Mouse (Mus musculus) hindbrain, embryonic 16.5 days (tissue): Measurements from ENCODE around the gene Nxph4. TPM values are rescaled to one million over a fixed set of nuclear protein-coding genes. Genes with fewer than 3 reads are reported as not detected.
A peak's percentile ranks its signal among the peaks of the same experiment; 100 is the strongest.

Experiments used
- ATAC-seq: fragments of 200-750 bp; cut with Nextera tagmentation; 2 replicates; pipeline ENCODE4 v1.8.0; 2017; ENCODE audit warnings: moderate TSS enrichment, moderate library complexity
- H3K27ac ChIP-seq: fragments of 300-500 bp; sonication (generic); 2 replicates; pipeline ENCODE4 v1.5.1; 2014; ENCODE audit warnings: low read depth, mild to moderate bottlenecking, control low read depth, low read length, moderate library complexity
- H3K27me3 ChIP-seq: fragments of 300-500 bp; sonication (generic); replicated peaks from 2 replicates; pipeline ENCODE4 v1.6.1; 2014; ENCODE audit warnings: low read length; ENCODE audit not compliant: control insufficient read depth, insufficient read depth
- H3K36me3 ChIP-seq: fragments of 300-500 bp; sonication (generic); 2 replicates; pipeline ENCODE4 v1.6.1; 2014; ENCODE audit warnings: mild to moderate bottlenecking, low read length, moderate library complexity, mixed read lengths; ENCODE audit not compliant: control insufficient read depth, insufficient read depth
- H3K4me1 ChIP-seq: fragments of 300-500 bp; sonication (generic); 2 replicates; pipeline ENCODE4 v1.6.1; 2014; ENCODE audit warnings: low read depth, low read length; ENCODE audit not compliant: control insufficient read depth, insufficient read depth
- H3K4me2 ChIP-seq: fragments of 300-500 bp; sonication (generic); 2 replicates; pipeline ENCODE4 v1.6.1; 2014; ENCODE audit warnings: mild to moderate bottlenecking, low read length, control low read depth, moderate library complexity
- H3K4me3 ChIP-seq: fragments of 300-500 bp; sonication (generic); 2 replicates; pipeline ENCODE4 v1.5.1; 2014; ENCODE audit warnings: mild to moderate bottlenecking, low read length, control low read depth, moderate library complexity
- H3K9ac ChIP-seq: fragments of 300-500 bp; sonication (generic); 2 replicates; pipeline ENCODE4 v1.6.1; 2014; ENCODE audit warnings: low read depth, mild to moderate bottlenecking, control low read depth, low read length, moderate library complexity
- H3K9me3 ChIP-seq: fragments of 300-500 bp; sonication (generic); 2 replicates; pipeline ENCODE4 v1.6.1; 2014; ENCODE audit warnings: mild to moderate bottlenecking, low read length, moderate library complexity; ENCODE audit not compliant: control insufficient read depth
- WGBS: fragments of 180-500 bp; shearing (Covaris S2); extraction: QIAGEN DNeasy Blood & Tissue Kit; methylation state at CpG from one replicate; pipeline ENCODE4 v1.1.7; 2014; 5-methylcytosine and 5-hydroxymethylcytosine counted together
- polyA plus RNA-seq: library from polyadenylated mRNA; unstranded; fragments of >200 nt; fragmentation: Nextera tagmentation; extraction: Ambion mirVana; gene quantifications from 2 replicates; pipeline ENCODE4 v1.2.1, GENCODE M21; 2015

The Nxph4 gene
- polyA plus RNA-seq, 1 experiment from 2014 or later: 129 TPM

DNA sequence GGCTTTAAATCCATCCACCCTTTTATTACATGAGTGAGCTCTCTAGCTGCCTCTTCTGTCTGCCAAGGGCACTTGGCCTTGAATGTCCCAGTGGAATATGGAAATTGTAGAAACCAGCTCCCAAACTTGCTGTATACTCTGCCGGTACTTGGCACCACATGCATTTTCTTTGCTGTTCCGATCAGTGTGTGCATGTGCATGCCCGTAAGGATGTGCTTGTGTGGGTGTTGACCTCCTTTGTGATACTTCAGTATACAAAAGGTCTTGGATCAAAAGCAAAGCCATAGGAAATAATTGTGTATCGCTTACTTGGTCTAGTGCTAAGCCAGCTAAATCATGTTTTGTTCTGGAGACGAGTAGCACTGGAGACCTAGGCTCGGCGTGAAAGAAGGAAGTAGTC lies 45.5 kb downstream of the Nxph4 start:
- ATAC-seq: no peak
- no peak overlapping the region for H3K9ac ChIP-seq
- no peak overlapping the region for H3K4me2 ChIP-seq
- 76% methylated on average over 7 of the region's 7 CpGs for WGBS
- no peak overlapping the region for H3K27ac ChIP-seq
- no peaks in the 10 kb centered on the region for H3K27me3 ChIP-seq
- H3K9me3 ChIP-seq: no peaks in the 10 kb centered on the region
- peaks cover 15% of the 10 kb centered on the region for H3K4me1 ChIP-seq
- H3K4me3 ChIP-seq: no peak overlapping the region
- H3K36me3 ChIP-seq: peaks cover 13% of the 10 kb centered on the region

DNA sequence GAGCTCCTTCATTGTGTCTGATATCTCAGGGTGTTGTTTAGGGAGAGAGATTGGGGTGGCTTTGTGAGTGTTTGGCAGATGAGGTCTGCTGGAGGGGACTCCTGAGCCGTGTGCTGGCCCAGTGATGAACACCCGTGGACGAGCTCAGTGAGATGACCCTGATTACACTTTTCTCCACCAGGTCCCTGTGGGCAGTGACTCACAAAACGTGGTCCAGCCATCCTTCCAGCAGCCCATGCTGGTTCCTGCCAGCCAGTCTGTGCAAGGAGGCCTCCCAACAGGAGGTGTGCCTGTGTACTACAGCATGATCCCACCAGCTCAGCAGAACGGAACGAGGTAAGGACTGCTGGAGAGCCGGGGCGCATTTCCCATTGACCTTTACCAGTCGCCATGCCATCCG lies 49.1 kb downstream of the Nxph4 start:
- H3K9me3 ChIP-seq: no peaks in the 10 kb centered on the region
- ATAC-seq: no peak
- no peak overlapping the region for H3K4me2 ChIP-seq
- no peak overlapping the region for H3K27ac ChIP-seq
- H3K27me3 ChIP-seq: no peaks in the 10 kb centered on the region
- H3K4me1 ChIP-seq: peaks cover 6% of the 10 kb centered on the region
- H3K4me3 ChIP-seq: no peak overlapping the region
- H3K36me3 ChIP-seq: peaks cover 11% of the 10 kb centered on the region
- H3K9ac ChIP-seq: no peak overlapping the region
- WGBS: 90% methylated on average over 10 of the region's 10 CpGs

DNA sequence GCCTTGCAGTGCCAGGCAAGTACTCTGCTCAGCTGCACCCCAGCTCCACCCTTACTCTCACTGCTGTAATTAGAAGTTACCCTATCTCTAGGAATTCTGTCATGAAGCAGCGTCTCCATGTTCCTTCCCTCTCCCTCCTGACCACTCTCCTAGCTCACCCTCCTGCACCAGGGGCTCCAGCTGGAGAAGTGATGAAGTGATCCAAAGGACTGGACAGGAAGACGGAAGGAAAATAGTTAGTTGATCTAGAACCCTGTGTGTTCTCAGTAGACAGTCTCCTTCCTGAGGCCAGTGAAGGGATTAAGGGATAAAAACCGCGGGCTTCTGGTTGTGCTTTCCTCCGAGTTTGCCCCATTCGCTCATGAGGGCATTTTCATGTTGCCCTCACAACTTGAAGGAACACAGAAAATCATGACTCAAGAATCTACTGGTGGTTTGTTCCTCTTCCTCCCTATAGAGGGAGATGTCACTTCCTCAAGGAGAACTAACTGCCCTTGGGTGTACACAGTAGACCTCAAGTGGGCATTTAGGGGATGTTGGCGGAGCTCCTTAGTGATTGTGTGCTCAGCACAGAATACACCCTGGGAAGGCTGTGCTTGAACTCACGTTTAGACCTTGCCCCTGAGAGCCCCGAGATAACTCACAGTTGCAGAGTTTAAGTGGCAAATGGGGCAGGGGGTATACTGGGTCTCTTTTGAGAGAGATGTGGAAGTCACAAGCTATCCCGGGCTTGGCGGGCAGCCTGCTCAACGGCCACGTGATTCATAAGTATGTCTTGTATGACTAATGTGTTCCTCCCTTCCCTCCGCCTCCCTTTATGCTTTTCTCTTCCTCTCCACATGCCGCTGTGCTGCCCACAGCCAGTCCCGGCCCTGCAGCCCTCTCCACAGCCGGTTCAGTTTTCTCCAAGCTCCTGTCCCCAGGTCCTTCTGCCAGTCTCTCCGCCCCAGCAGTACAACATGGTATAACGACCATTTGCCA lies 53.2 kb downstream of the Nxph4 start:
- Histone ChIP-seq H3K27me3 (no peaks in the 10 kb centered on the region), H3K4me1 (no peaks in the 10 kb centered on the region), H3K4me3 (no peak overlapping the region), H3K36me3 (peaks cover 15% of the 10 kb centered on the region), H3K9me3 (no peaks in the 10 kb centered on the region), H3K27ac (no peak overlapping the region), H3K4me2 (no peak overlapping the region), H3K9ac (no peak overlapping the region)
- peak; percentile 42; the same call in 1 of the 2 replicates for ATAC-seq
- WGBS: 84% methylated on average over 19 of the region's 19 CpGs

DNA sequence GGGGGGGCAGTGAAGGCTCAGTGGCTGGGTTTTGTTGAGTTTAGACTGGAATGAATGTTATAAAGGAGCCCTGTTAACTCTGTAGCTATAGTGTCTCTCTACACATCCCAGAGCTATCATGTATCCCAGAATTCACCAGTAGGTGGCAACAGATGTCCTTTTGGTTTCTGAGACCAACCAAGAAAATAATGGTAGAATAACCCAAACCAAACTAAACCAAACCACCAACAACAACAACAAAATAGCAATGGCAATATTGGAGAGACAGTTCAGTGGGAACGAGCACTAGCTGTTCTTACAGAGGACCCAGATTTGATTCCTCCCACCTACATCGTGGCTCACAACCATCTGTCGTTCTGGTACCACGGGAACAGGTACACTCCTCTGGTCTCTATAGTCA lies 55.2 kb downstream of the Nxph4 start:
- Histone ChIP-seq H3K4me1 (no peaks in the 10 kb centered on the region), H3K9ac (no peak overlapping the region), H3K9me3 (no peaks in the 10 kb centered on the region), H3K4me2 (no peak overlapping the region), H3K4me3 (no peak overlapping the region), H3K36me3 (peaks cover 11% of the 10 kb centered on the region), H3K27me3 (no peaks in the 10 kb centered on the region), H3K27ac (no peak overlapping the region)
- WGBS: 96% methylated on average over 4 of the region's 4 CpGs
- 0 out of 2 replicates have a peak, but pooled peaks have one; percentile 50 for ATAC-seq

DNA sequence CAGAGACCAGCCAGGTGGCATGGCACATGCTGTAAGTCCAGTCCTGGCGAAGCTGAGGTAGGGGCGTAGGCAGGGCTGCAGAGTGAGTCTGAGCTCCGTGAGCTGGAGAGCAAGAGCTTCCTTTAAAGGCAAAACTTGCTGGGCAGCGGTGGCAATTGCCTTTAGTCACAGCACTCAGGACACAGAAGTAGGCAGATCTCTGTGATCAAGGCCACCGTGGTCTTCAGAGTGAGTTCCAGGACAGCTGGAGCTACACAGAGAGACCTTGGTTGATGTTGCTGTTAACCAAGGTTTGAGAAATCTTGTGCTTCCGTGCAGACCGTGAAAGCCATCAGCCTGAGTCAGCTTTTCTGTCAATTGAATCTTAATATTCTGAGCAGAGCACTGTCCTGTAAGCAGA lies 57.1 kb downstream of the Nxph4 start:
- Histone ChIP-seq H3K27me3 (no peaks in the 10 kb centered on the region), H3K9ac (no peak overlapping the region), H3K36me3 (peaks cover 8% of the 10 kb centered on the region), H3K4me3 (no peak overlapping the region), H3K4me1 (no peaks in the 10 kb centered on the region), H3K4me2 (no peak overlapping the region), H3K9me3 (no peaks in the 10 kb centered on the region), H3K27ac (no peak overlapping the region)
- WGBS: 86% methylated on average over 7 of the region's 7 CpGs
- ATAC-seq: no peak

DNA sequence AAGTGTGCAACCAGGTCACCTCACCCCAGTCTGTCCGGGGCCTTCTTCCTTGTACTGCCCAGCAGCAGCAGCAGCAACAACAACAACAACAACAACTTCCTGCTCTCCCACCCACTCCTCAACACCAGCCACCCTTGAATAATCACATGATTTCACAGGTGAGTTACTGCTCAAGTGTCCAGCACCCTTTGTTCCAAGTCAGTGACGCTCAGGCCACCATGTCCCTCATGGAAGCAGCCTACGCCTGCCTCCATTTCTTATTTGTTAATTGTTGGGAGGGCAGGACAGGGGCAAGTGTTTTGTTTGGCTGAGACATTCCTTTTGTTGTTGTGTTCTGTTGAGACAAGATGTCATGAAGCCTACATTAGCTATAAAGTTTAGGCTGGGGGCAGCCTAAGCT lies 57.8 kb downstream of the Nxph4 start:
- 71% methylated on average over 3 of the region's 3 CpGs for WGBS
- Histone ChIP-seq H3K9me3 (no peaks in the 10 kb centered on the region), H3K4me3 (no peak overlapping the region), H3K4me1 (no peaks in the 10 kb centered on the region), H3K4me2 (no peak overlapping the region), H3K27ac (no peak overlapping the region), H3K9ac (no peak overlapping the region), H3K36me3 (peaks cover 12% of the 10 kb centered on the region), H3K27me3 (no peaks in the 10 kb centered on the region)
- ATAC-seq: no peak

Other genes starting within 250 kb of the Nxph4 start
- gene Mbd6, start 245.5 kb downstream of the Nxph4 start, polyA plus RNA-seq: 11.2 and 11.5 TPM in 2 replicates
- gene Mars, start 222.8 kb downstream of the Nxph4 start, polyA plus RNA-seq: 108 and 113 TPM in 2 replicates
- 0.79 and 0.81 TPM in 2 replicates for gene Arhgap9, start 212.6 kb downstream of the Nxph4 start, polyA plus RNA-seq
- 1.8 and 2.1 TPM in 2 replicates for gene Gli1, start 192.6 kb downstream of the Nxph4 start, polyA plus RNA-seq
- 0.03 and 0.09 TPM in 2 replicates for gene Inhbe, start 180.1 kb downstream of the Nxph4 start, polyA plus RNA-seq
- not detected in 2 replicates for gene Inhbc, start 164.1 kb downstream of the Nxph4 start, polyA plus RNA-seq
- 34.0 and 37.4 TPM in 2 replicates for gene R3hdm2, start 154.2 kb downstream of the Nxph4 start, polyA plus RNA-seq
- gene Stac3, start 32.9 kb downstream of the Nxph4 start, polyA plus RNA-seq: 2.0 and 3.3 TPM in 2 replicates
- gene Ndufa4l2, start 19.6 kb downstream of the Nxph4 start, polyA plus RNA-seq: 23.2 and 29.5 TPM in 2 replicates
- 52.8 and 59.3 TPM in 2 replicates for gene Shmt2, start 12.1 kb downstream of the Nxph4 start, polyA plus RNA-seq
- 109 and 125 TPM in 2 replicates for gene Lrp1, start 86.6 kb upstream of the Nxph4 start, polyA plus RNA-seq
- gene Stat6, start 108.4 kb upstream of the Nxph4 start, polyA plus RNA-seq: 6.0 and 8.0 TPM in 2 replicates
- gene Nemp1, start 132.3 kb upstream of the Nxph4 start, polyA plus RNA-seq: 2.9 and 3.9 TPM in 2 replicates
- gene Nab2, start 134.0 kb upstream of the Nxph4 start, polyA plus RNA-seq: 2.2 and 3.2 TPM in 2 replicates
- 0.52 and 0.73 TPM in 2 replicates for gene Myo1a, start 170.6 kb upstream of the Nxph4 start, polyA plus RNA-seq
- 0.74 and 2.5 TPM in 2 replicates for gene Tac2, start 189.9 kb upstream of the Nxph4 start, polyA plus RNA-seq
- 2.4 TPM in 2 replicates for gene Zbtb39, start 205.0 kb upstream of the Nxph4 start, polyA plus RNA-seq
- gene Gpr182, start 217.2 kb upstream of the Nxph4 start, polyA plus RNA-seq: 1.9 and 2.0 TPM in 2 replicates
- 0.04 TPM in 1 of 2 replicates, not detected in the other for gene Rdh1, start 225.2 kb upstream of the Nxph4 start, polyA plus RNA-seq
- gene Rdh16f1, start 225.2 kb upstream of the Nxph4 start, polyA plus RNA-seq: not detected in 2 replicates
- gene Rdh9, start 241.8 kb upstream of the Nxph4 start, polyA plus RNA-seq: 0.20 and 0.21 TPM in 2 replicates